Mouse (Mus musculus) E14TG2a.4 (cell line): Measurements from ENCODE around the gene Cdyl2.
A peak's percentile ranks its signal among the peaks of the same experiment; 100 is the strongest.

Experiments
- H3K27me3 ChIP-seq: 2 replicates; pipeline ENCODE4 v1.6.1; 2014; ENCODE audit warnings: low read length, control low read depth; ENCODE audit not compliant: insufficient read depth
- H3K36me3 ChIP-seq: 2 replicates; pipeline ENCODE4 v1.6.1; 2014; ENCODE audit warnings: low read length, control low read depth; ENCODE audit not compliant: insufficient read depth
- H3K4me1 ChIP-seq: replicated peaks from 2 replicates; pipeline ENCODE4 v1.6.1; 2014; ENCODE audit warnings: low read depth, low read length, control low read depth
- H3K4me3 ChIP-seq: replicated peaks from 2 replicates; pipeline ENCODE4 v1.5.1; 2014; ENCODE audit warnings: mild to moderate bottlenecking, low read length
- H3K9me3 ChIP-seq: 2 replicates; pipeline ENCODE4 v1.6.1; 2014; ENCODE audit warnings: low read length, control low read depth
- CTCF ChIP-seq: conservative IDR thresholded peaks from 2 replicates; pipeline ENCODE4 v1.5.1; 2014; ENCODE audit warnings: low read length
- NANOG ChIP-seq: IDR thresholded peaks from 2 replicates; pipeline ENCODE4 v1.6.1; 2014; ENCODE audit warnings: borderline replicate concordance, low read length, mixed read lengths
- POU5F1 ChIP-seq: IDR thresholded peaks from 2 replicates; pipeline ENCODE4 v1.6.1; 2014; ENCODE audit warnings: low read length, borderline replicate concordance

The Cdyl2 gene

DNA sequence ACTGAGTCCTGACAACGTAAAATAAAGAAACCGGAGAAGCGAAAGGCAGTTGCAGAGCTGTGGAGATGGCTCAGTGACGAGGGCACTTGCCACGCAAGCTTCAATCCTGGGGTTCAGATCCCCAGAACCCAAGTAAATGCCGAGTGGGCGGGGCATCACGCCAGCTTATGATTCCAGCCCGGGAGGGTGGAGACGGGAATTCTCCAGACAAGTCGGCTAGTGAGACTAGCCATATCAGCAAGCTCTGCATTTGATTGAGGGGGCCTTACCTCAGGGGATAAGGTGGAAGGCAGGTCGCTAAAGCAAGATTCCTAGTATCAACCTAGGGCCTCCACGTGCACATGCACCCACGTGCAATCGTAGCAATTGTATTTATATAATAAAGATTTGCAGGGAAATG lies 39.9 kb downstream of the Cdyl2 start:
- TF ChIP-seq NANOG = no peak
- no peak for TF ChIP-seq POU5F1
- no peak for TF ChIP-seq CTCF
- 0 out of 2 replicates have a peak, but pooled peaks cover 5% of the 10 kb centered on the region for H3K9me3 ChIP-seq
- peaks cover 15% of the 10 kb centered on the region for H3K4me1 ChIP-seq
- peak overlapping the region; percentile 35 for H3K4me3 ChIP-seq
- no peaks in the 10 kb centered on the region for H3K27me3 ChIP-seq
- no peaks in the 10 kb centered on the region for H3K36me3 ChIP-seq

DNA sequence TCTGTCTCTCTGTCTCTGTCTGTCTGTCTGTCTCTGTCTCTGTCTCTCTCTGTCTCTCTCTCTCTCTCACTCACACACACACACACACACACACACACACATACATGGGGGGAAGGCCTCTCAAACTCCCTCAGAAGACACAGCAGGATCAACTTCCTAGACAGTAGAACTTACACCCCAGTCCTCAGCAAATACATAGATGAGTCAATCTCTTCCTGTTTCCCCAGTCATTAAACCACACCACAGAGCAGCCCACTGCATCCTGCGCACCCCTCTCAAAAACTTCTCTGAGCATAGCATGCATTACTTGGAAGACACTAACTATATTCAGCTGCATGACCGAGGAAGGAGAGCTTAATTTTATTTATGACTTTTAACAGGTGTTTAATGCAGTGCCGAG lies 43.0 kb downstream of the Cdyl2 start:
- Histone ChIP-seq H3K4me1 (peaks cover 15% of the 10 kb centered on the region), H3K27me3 (no peaks in the 10 kb centered on the region)
- TF ChIP-seq POU5F1 (no peak), CTCF (no peak), NANOG (no peak)

DNA sequence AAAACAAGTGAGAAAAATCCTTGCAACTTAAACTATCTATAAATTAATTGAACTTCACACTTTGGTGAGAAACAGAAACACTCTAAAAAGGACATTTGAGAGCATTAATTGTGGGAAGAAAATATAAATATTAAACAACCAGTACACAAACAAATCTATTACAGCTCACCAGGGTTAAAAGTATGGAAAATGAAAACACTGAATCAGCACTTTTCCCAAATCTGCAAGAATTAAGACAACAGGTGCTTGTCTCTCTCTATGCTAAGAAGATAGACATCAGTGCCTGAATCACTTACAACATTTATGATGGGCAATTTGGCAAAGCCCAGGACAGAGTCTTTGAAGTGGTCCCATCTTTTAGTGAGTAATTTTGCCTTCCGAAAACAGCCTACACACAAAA lies 56.6 kb downstream of the Cdyl2 start:
- Histone ChIP-seq H3K4me1 (peaks cover 66% of the 10 kb centered on the region), H3K4me3 (no peak overlapping the region), H3K9me3 (no peaks in the 10 kb centered on the region), H3K27me3 (no peaks in the 10 kb centered on the region), H3K36me3 (peaks cover 18% of the 10 kb centered on the region)
- TF ChIP-seq NANOG (no peak), POU5F1 (no peak)

More for the DNA sequence above, 43.0 kb downstream of the Cdyl2 start:
- Histone ChIP-seq H3K36me3 (no peaks in the 10 kb centered on the region), H3K4me3 (no peak overlapping the region), H3K9me3 (0 out of 2 replicates have a peak, but pooled peaks cover 5% of the 10 kb centered on the region)

DNA sequence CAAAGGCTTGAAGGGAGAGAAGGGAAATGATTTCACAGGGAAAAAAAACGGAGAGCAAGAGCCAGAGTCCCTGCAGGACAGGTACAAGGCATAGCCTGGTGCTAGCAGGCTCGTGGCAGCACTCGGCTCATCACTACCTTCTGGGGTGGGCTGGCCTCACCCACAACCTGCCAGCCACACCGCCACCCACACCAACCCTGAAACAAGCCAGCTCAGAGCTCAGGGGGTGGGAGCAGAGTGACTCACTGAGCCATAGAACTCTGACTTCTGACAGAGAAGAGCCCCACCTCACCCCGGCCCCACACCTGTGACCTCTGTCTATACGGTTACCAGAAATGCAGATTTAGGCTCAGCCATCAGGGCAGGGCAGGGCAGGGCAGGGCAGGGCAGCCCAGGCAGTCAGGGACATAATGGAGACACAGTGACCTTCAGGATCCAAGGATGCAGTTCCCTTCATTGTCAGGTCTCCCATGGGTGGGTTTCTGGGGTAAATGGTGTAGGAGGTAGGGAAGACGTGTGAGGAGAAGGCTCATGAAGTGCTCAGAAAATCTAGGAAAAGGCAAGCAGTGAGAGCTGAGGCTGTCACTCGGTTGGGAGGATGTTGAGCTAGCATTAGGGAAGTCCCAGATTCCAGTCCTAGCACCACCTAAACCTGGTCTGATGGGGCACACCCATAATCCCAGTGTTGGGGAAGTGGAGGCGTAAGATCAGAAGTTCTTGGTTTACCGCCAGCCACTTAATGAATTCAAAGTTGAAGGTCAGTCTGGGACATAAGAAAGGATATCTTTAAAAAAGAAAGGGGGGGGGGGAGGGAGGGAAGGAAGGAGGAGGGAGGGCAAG lies 58.6 kb downstream of the Cdyl2 start:
- no peaks in the 10 kb centered on the region for H3K27me3 ChIP-seq
- peaks cover 73% of the 10 kb centered on the region for H3K4me1 ChIP-seq
- TF ChIP-seq POU5F1 (no peak), NANOG (no peak; the same call in 1 of the 2 replicates)
- H3K9me3 ChIP-seq = peaks cover 14% of the 10 kb centered on the region
- peak overlapping the region; percentile 88 for H3K4me3 ChIP-seq
- H3K36me3 ChIP-seq = peaks cover 27% of the 10 kb centered on the region

DNA sequence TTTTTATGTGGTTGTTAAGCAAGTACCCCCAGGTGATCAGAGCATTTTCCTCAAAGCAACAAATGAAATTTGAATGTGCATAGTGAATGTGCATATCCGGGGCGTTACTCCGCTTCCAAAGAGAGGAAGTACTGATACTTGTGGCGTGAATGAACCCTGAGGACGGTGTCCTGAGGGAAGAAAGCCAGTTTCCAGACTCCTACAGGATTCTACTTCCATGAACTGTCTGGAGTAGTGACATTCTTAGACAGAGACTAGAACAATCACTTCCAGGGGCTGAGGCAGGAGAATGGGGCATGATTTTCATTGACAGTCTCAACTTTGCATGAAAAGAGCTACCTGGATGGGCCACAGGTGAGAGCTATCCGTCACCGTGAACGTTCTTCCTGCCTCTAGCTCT lies 59.3 kb downstream of the Cdyl2 start:
- Histone ChIP-seq H3K4me3 (peak overlapping the region; percentile 88), H3K36me3 (peaks cover 34% of the 10 kb centered on the region)
- TF ChIP-seq POU5F1 (peak; percentile 61; the same call in 1 of the 2 replicates), NANOG (peak; percentile 36; the same call in 1 of the 2 replicates), CTCF (no peak)

DNA sequence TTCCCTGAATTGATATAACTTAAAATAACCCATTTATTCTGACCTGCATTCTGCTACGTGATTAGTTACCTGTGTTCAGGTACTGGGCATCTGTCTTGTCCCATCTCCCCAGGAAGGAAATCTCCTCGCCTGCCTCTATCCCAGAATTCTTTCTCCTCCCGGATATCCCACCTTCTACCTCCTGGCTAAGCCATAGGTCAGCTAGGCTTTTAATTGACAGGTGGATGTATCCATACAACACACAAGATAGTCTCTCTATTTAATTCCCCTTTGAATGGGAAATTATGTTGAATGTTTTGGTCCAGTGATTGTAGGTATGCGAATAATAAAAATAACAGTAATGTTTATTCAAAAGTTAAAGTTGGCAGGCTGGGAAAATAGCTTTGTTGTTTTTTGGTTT lies 59.7 kb downstream of the Cdyl2 start:
- H3K36me3 ChIP-seq = peaks cover 39% of the 10 kb centered on the region
- H3K4me1 ChIP-seq = peaks cover 68% of the 10 kb centered on the region
- no peak for TF ChIP-seq NANOG
- no peak for TF ChIP-seq POU5F1
- TF ChIP-seq CTCF = no peak

More for the DNA sequence above, 59.3 kb downstream of the Cdyl2 start:
- Histone ChIP-seq H3K9me3 (peaks cover 18% of the 10 kb centered on the region), H3K27me3 (no peaks in the 10 kb centered on the region), H3K4me1 (peaks cover 68% of the 10 kb centered on the region)

DNA sequence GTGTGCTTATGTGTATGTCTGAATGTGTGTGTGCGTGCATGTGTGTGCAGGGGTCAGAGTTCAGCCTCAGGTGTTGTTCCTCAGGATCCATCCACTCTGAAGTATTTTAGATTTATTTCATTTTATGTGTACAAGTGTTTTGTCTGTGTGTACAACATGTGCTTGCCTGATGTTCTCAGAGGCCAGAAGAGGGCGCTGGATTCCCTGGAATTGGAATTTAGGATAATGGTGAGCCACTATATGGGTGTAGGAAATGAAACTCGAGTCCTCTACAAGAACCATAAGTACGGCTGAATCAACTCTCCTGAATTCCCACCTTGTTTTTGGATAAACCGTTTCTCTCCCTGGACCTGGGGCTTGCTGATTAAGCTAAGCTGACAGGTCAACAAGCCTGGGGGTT lies 61.2 kb downstream of the Cdyl2 start:
- Histone ChIP-seq H3K9me3 (peaks cover 18% of the 10 kb centered on the region), H3K4me1 (peaks cover 73% of the 10 kb centered on the region), H3K4me3 (peak overlapping the region; percentile 88), H3K27me3 (no peaks in the 10 kb centered on the region), H3K36me3 (peaks cover 54% of the 10 kb centered on the region)
- no peak for TF ChIP-seq POU5F1
- TF ChIP-seq NANOG = no peak
- peak; percentile 48 for TF ChIP-seq CTCF

More for the DNA sequence above, 59.7 kb downstream of the Cdyl2 start:
- H3K9me3 ChIP-seq = peaks cover 18% of the 10 kb centered on the region
- peak overlapping the region; percentile 88 for H3K4me3 ChIP-seq
- no peaks in the 10 kb centered on the region for H3K27me3 ChIP-seq

DNA sequence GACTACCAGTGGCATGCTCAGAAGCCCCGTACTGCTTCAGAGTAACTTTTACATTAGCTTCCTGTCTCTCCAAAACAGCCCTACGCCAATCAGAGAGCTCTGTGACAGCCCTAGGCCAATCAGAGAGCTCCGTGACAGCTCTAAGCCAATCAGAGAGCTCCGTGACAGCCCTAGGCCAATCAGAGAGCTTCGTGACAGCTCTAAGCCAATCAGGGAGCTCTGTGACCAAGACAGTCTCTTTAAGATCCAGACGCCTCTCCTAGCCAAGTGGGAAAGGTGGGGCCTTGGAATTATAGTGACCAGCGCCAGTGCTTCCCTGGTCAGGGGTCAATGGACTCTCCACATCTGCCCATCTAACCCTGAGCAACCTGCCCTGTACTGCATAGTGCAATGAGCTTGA lies 62.2 kb downstream of the Cdyl2 start:
- H3K4me1 ChIP-seq = peaks cover 64% of the 10 kb centered on the region
- TF ChIP-seq POU5F1 (no peak), CTCF (no peak), NANOG (no peak)
- peaks cover 59% of the 10 kb centered on the region for H3K36me3 ChIP-seq
- H3K4me3 ChIP-seq = peak overlapping the region; percentile 88
- H3K9me3 ChIP-seq = peaks cover 18% of the 10 kb centered on the region
- no peaks in the 10 kb centered on the region for H3K27me3 ChIP-seq

DNA sequence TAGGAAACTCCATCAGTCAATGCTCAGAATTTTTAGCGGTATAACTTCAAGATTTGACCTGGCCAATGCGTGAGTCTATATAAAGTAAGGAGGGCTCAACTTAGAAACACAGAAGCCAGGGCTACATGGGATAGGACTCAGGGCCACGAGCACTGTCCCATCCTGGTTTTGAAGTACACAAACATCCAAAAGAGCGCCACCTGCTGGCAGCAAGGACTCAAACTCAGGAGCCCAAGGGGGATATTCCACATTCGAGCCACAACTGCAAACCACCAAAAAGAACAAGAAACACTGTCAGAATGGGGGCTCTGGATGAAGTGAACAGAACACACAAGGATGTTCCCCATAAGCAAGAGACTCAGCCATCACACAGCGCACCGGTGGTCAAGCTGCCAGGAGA lies 63.8 kb downstream of the Cdyl2 start:
- peaks cover 71% of the 10 kb centered on the region for H3K36me3 ChIP-seq
- H3K4me1 ChIP-seq = peaks cover 61% of the 10 kb centered on the region
- H3K27me3 ChIP-seq = no peaks in the 10 kb centered on the region
- no peak overlapping the region for H3K4me3 ChIP-seq
- TF ChIP-seq POU5F1 (no peak), NANOG (no peak), CTCF (peak; percentile 51)
- peaks cover 18% of the 10 kb centered on the region for H3K9me3 ChIP-seq
